Mouse (Mus musculus) mouse trophoblast stem cell (cell line): ENCODE measurements around the gene Gpr19.

Experiments used
- in situ Hi-C, 2 experiments: fragments of 300-500 bp; cut with MseI, MboI; formaldehyde crosslinking; loops; 2 replicates in 1 of 2; 3 replicates in 1 of 2; pipeline ENCODE4 v1.15.1; 2025

Gene Gpr19

GRCm38 (mm10) chr6:134849985-134850384 lies 48.4 kb downstream of the Gpr19 start:
- in situ Hi-C loops: loop anchor here in 1 of 2 experiments (25.0 kb wide), 1 partner anchor 188 kb away; no protein-coding TSS in a partner anchor

GRCm38 (mm10) chr6:134849461-134849860 lies 48.9 kb downstream of the Gpr19 start:
- in situ Hi-C loops: loop anchor here in 1 of 2 experiments (25.0 kb wide), 1 partner anchor 187 kb away; no protein-coding TSS in a partner anchor

- in situ Hi-C loops: loop anchor here in 1 of 2 experiments (25.0 kb wide), 1 partner anchor 186 kb away; no protein-coding TSS in a partner anchor
Measured at GRCm38 (mm10) chr6:134848197-134848890, 50.0 kb downstream of the Gpr19 start.

- in situ Hi-C loops: loop anchor here in 1 of 2 experiments (25.0 kb wide), 1 partner anchor 185 kb away; no protein-coding TSS in a partner anchor
Measured at GRCm38 (mm10) chr6:134847550-134847949, 50.8 kb downstream of the Gpr19 start.

GRCm38 (mm10) chr6:134846308-134846707 lies 52.1 kb downstream of the Gpr19 start:
- in situ Hi-C loops: loop anchor here in 1 of 2 experiments (25.0 kb wide), 1 partner anchor 184 kb away; no protein-coding TSS in a partner anchor

GRCm38 (mm10) chr6:134845726-134846125 lies 52.7 kb downstream of the Gpr19 start:
- in situ Hi-C loops: loop anchor here in 1 of 2 experiments (25.0 kb wide), 1 partner anchor 183 kb away; no protein-coding TSS in a partner anchor

- in situ Hi-C loops: loop anchor here in 1 of 2 experiments (25.0 kb wide), 1 partner anchor 178 kb away; no protein-coding TSS in a partner anchor
Measured at GRCm38 (mm10) chr6:134840346-134840745, 58.0 kb downstream of the Gpr19 start.

- in situ Hi-C loops: loop anchor here in 1 of 2 experiments (25.0 kb wide), 1 partner anchor 176 kb away; no protein-coding TSS in a partner anchor
Measured at GRCm38 (mm10) chr6:134838111-134838510, 60.3 kb downstream of the Gpr19 start.

- in situ Hi-C loops: loop anchor here in 1 of 2 experiments (25.0 kb wide), 1 partner anchor 172 kb away; no protein-coding TSS in a partner anchor
Measured at GRCm38 (mm10) chr6:134834585-134835251, 63.7 kb downstream of the Gpr19 start.

- in situ Hi-C loops: loop anchor here in 1 of 2 experiments (25.0 kb wide), 1 partner anchor 168 kb away; no protein-coding TSS in a partner anchor
Measured at GRCm38 (mm10) chr6:134830776-134831175, 67.6 kb downstream of the Gpr19 start.

- in situ Hi-C loops: loop anchor here in 1 of 2 experiments (25.0 kb wide), 1 partner anchor 168 kb away; no protein-coding TSS in a partner anchor
Measured at GRCm38 (mm10) chr6:134829786-134830700, 68.3 kb downstream of the Gpr19 start, which contains the start of gene Crebl2. TSS of gene Crebl2 (plus strand) at chr6:134830154.

- in situ Hi-C loops: no loop called here
Measured at GRCm38 (mm10) chr6:134822844-134823243, 75.5 kb downstream of the Gpr19 start.

GRCm38 (mm10) chr6:134820411-134820810 lies 78.0 kb downstream of the Gpr19 start:
- in situ Hi-C loops: no loop called here

GRCm38 (mm10) chr6:134819741-134820140 lies 78.6 kb downstream of the Gpr19 start:
- in situ Hi-C loops: no loop called here
